Mouse (Mus musculus): ENCODE measurements around the gene Fbxo7. TPM values are rescaled to one million over a fixed set of nuclear protein-coding genes. Genes with fewer than 3 reads are reported as not detected.
A peak's percentile ranks its signal among the peaks of the same experiment; 100 is the strongest.

Gene Fbxo7
- total and polyA plus RNA-seq, 2 experiments from 2014 or later: 17.7 to 30.9 TPM

DNA sequence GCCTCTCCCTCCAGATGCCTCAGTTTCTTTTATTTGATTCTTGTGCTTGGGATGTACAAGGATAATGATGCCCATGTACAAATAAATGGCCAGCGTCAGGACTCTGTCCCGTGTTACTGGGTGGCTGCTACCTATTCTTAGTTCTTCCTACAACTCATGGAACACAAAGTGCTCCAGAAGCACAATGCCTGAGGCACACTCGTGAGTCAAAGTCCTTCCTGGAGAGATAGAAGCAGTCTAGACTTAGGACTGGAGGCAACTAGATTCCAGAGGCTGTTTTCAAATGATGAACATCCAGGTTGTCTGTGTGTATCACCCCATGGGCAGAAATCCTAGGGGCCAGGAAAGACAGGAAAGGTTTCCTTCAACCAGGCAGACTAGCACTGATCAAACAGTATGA lies 49.0 kb downstream of the Fbxo7 start:
- DNase-seq (ENCODE audit: low spot score) (no peak), ATAC-seq (no peak)
- Histone ChIP-seq H3K9ac (replicated peaks; ENCODE audit: low read length) (no peak overlapping the region), H3K36me3 (ENCODE audit: insufficient read depth, low read length) (no peaks in the 10 kb centered on the region), H3K4me1 (ENCODE audit: insufficient read depth, low read length) (no peaks in the 10 kb centered on the region), H3K4me2 (ENCODE audit: low read depth, low read length) (no peak overlapping the region), H3K27me3 (ENCODE audit: insufficient read depth, low read length) (no peaks in the 10 kb centered on the region), H3K4me3 (ENCODE audit: low read length) (no peak overlapping the region), H3K9me3 (ENCODE audit: low read length) (no peaks in the 10 kb centered on the region), H3K27ac (no peak overlapping the region)
- WGBS: 91% methylated on average over 3 of the region's 3 CpGs
- no peak for TF ChIP-seq CTCF (IDR thresholded peaks at IDR 0.05; ENCODE audit: low read depth)

DNA sequence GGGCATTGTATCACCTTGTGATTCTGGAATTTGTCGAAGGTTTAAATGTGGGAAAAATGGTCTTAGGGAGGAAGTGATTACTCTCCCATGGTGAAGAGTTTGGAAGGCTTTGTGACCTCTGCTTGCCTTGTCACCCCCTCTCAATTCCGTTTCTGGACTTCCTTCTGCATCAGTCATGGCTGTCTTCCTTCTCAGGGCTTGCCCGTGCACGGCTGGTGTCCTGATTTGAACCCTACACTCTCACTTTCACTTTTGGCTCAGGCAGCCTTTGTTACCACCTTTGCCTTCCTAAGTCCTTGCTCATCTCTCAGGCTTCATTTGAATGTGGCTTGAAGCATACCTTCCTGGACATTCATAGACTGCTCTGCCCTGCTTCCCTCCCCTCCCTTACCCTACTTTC lies 52.4 kb downstream of the Fbxo7 start:
- Histone ChIP-seq H3K4me2 (ENCODE audit: low read depth, low read length) (no peak overlapping the region), H3K27me3 (ENCODE audit: insufficient read depth, low read length) (no peaks in the 10 kb centered on the region), H3K36me3 (ENCODE audit: insufficient read depth, low read length) (no peaks in the 10 kb centered on the region), H3K9ac (replicated peaks; ENCODE audit: low read length) (no peak overlapping the region), H3K4me1 (ENCODE audit: insufficient read depth, low read length) (no peaks in the 10 kb centered on the region), H3K27ac (no peak overlapping the region), H3K4me3 (ENCODE audit: low read length) (no peak overlapping the region), H3K9me3 (ENCODE audit: low read length) (no peaks in the 10 kb centered on the region)
- WGBS: 85% methylated on average over 4 of the region's 4 CpGs
- DNase-seq (ENCODE audit: low spot score) (no peak), ATAC-seq (no peak)
- no peak for TF ChIP-seq CTCF (IDR thresholded peaks at IDR 0.05; ENCODE audit: low read depth)

DNA sequence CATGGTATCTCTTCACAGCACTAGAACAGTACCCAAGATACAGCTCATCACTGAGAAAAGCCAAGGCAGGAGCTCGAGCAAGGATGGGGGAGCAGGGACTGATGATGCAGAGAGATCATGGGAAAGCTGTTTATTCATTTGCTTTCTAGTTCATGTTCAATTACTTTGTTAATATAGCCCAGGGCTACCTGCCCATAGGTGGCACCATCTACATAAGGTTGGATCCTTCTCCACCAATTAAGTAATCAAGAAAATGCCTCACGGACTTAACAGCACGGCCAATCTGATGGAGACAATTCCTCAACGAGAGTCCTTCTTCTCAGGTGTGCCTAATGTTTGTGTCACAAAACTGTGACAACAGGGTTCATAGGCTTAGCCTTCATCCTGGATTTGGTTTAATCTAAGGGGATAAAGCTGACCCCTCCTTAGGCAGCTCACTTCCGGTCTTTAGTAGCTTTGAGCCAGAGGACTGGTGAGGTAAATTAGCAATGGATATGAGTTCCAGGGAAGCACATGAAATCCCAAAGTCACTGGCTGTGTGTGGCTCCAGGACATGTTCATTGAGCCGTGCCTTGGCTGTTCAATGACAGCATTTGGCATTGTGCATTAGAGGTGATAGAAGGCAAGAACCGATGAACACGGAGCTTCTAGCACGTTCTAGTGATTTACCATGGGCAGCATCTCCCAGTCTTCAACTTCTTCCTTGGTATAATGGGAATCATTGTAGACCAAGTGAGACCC lies 53.4 kb downstream of the Fbxo7 start:
- DNase-seq (ENCODE audit: low spot score) (peak; percentile 56), ATAC-seq (no peak)
- peak; percentile 50 for TF ChIP-seq CTCF (IDR thresholded peaks at IDR 0.05; ENCODE audit: low read depth)

DNA sequence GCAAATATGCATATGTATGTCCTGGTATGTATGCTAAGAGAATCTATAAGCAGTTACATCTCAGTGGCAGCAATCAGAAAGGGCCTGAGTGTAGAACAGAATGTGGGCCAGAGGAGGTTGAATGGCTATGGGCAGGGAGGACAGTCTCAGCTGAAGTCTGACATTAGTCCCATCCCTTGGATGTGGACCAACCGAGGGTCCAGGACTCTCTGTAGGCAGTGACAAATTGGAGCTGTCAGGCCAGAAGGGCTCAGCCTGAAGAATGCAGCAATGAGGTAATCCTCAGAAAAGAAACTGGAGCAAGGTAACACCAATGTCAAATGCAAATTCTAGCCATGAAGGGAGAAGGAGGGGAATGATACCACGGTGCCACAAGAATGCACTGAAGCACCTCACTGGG lies 55.5 kb downstream of the Fbxo7 start:
- Histone ChIP-seq H3K4me3 (ENCODE audit: low read length) (no peak overlapping the region), H3K9ac (replicated peaks; ENCODE audit: low read length) (no peak overlapping the region), H3K27ac (no peak overlapping the region), H3K4me2 (ENCODE audit: low read depth, low read length) (no peak overlapping the region), H3K27me3 (ENCODE audit: insufficient read depth, low read length) (no peaks in the 10 kb centered on the region), H3K36me3 (ENCODE audit: insufficient read depth, low read length) (no peaks in the 10 kb centered on the region), H3K4me1 (ENCODE audit: insufficient read depth, low read length) (no peaks in the 10 kb centered on the region), H3K9me3 (ENCODE audit: low read length) (no peaks in the 10 kb centered on the region)
- 85% methylated on average over 2 of the region's 2 CpGs for WGBS
- ATAC-seq: peak; percentile 51; the same call in 1 of the 2 replicates
- no peak for DNase-seq (ENCODE audit: low spot score)
- no peak for TF ChIP-seq CTCF (IDR thresholded peaks at IDR 0.05; ENCODE audit: low read depth)

More for the DNA sequence above, 53.4 kb downstream of the Fbxo7 start:
- no peak overlapping the region for H3K27ac ChIP-seq
- no peaks in the 10 kb centered on the region for H3K9me3 ChIP-seq (ENCODE audit: low read length)
- no peak overlapping the region for H3K4me3 ChIP-seq (ENCODE audit: low read length)
- no peak overlapping the region for H3K4me2 ChIP-seq (ENCODE audit: low read depth, low read length)
- H3K36me3 ChIP-seq (ENCODE audit: insufficient read depth, low read length): no peaks in the 10 kb centered on the region
- H3K9ac ChIP-seq (replicated peaks; ENCODE audit: low read length): no peak overlapping the region
- no peaks in the 10 kb centered on the region for H3K4me1 ChIP-seq (ENCODE audit: insufficient read depth, low read length)
- no peaks in the 10 kb centered on the region for H3K27me3 ChIP-seq (ENCODE audit: insufficient read depth, low read length)
- 79% methylated on average over 9 of the region's 9 CpGs for WGBS

DNA sequence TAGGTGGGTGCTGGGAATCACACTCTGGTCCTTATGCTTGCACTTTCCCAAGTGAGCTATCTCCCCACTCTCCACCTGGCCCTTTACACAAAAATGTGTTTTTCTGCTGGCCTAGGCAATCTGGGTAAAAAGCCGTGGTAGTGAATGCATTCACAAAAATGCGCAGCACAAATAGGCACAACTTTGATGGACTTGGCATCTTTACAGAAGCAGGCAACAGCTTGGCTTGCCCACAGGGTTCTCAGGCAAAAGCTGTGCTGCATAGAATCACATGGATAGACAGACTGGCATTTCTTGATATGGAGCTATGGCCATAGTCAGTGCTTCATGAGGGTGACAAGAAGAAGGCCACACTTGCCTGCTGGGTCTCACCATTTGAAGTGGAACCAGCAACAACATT lies 57.0 kb downstream of the Fbxo7 start:
- H3K27me3 ChIP-seq (ENCODE audit: insufficient read depth, low read length): no peaks in the 10 kb centered on the region
- H3K4me3 ChIP-seq (ENCODE audit: low read length): no peak overlapping the region
- H3K4me1 ChIP-seq (ENCODE audit: insufficient read depth, low read length): no peaks in the 10 kb centered on the region
- DNase-seq (ENCODE audit: low spot score): peak; percentile 24
- H3K9ac ChIP-seq (replicated peaks; ENCODE audit: low read length): no peak overlapping the region
- TF ChIP-seq CTCF (IDR thresholded peaks at IDR 0.05; ENCODE audit: low read depth): no peak
- ATAC-seq: no peak
- no peaks in the 10 kb centered on the region for H3K36me3 ChIP-seq (ENCODE audit: insufficient read depth, low read length)
- no peak overlapping the region for H3K27ac ChIP-seq
- H3K9me3 ChIP-seq (ENCODE audit: low read length): no peaks in the 10 kb centered on the region
- no peak overlapping the region for H3K4me2 ChIP-seq (ENCODE audit: low read depth, low read length)
- WGBS: 79% methylated on average over 2 of the region's 2 CpGs

DNA sequence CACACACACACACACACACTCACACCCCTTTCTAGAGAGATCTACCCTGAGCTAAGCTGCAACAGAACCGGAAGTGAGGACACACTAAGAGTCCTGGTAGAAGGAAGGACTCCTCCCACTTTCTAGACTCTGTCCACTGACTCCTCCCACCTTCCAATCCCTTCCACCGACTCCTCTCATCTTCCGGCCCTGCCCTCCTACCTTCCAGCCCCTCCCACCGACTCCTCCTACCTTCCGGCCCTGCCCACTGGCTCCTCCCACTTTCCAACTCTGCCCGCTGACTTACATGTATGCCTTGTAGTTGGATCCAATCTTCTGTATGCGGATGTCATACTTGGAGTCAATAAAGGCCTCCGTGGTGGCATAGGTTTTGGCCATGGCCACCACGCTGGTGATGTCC lies 58.1 kb downstream of the Fbxo7 start:
- DNase-seq (ENCODE audit: low spot score): no peak
- no peak for ATAC-seq
- no peak overlapping the region for H3K4me3 ChIP-seq (ENCODE audit: low read length)
- no peak for TF ChIP-seq CTCF (IDR thresholded peaks at IDR 0.05; ENCODE audit: low read depth)
- no peak overlapping the region for H3K4me2 ChIP-seq (ENCODE audit: low read depth, low read length)
- H3K9ac ChIP-seq (replicated peaks; ENCODE audit: low read length): no peak overlapping the region
- no peaks in the 10 kb centered on the region for H3K9me3 ChIP-seq (ENCODE audit: low read length)
- WGBS: 90% methylated on average over 9 of the region's 9 CpGs
- H3K27me3 ChIP-seq (ENCODE audit: insufficient read depth, low read length): no peaks in the 10 kb centered on the region
- no peak overlapping the region for H3K27ac ChIP-seq
- H3K36me3 ChIP-seq (ENCODE audit: insufficient read depth, low read length): no peaks in the 10 kb centered on the region
- H3K4me1 ChIP-seq (ENCODE audit: insufficient read depth, low read length): no peaks in the 10 kb centered on the region

DNA sequence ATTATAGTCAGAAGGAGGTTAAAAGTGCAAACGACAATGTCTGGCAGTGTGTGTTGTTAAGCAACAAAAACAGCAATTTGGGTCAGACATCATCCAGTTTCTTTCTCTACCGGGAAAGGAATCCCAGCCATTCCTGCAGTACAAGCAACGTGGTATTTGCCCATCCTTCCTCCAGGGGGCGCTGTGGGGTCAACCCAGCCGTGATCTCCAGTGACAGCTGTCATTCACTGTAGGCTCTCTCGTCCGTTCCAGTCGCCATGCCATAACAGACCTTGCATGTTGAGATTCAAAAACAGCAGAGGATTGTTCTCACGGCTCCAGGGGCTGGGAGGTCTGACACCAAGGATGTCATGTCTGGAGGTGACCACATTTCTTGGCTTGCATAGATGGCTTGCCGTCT lies 70.1 kb downstream of the Fbxo7 start:
- H3K36me3 ChIP-seq (ENCODE audit: insufficient read depth, low read length): no peaks in the 10 kb centered on the region
- no peak overlapping the region for H3K4me3 ChIP-seq (ENCODE audit: low read length)
- DNase-seq (ENCODE audit: low spot score) (no peak), ATAC-seq (no peak)
- H3K27ac ChIP-seq: no peak overlapping the region
- 45% methylated on average over 10 of the region's 10 CpGs for WGBS
- peak; percentile 69 for TF ChIP-seq CTCF (IDR thresholded peaks at IDR 0.05; ENCODE audit: low read depth)
- H3K4me1 ChIP-seq (ENCODE audit: insufficient read depth, low read length): no peaks in the 10 kb centered on the region
- no peak overlapping the region for H3K4me2 ChIP-seq (ENCODE audit: low read depth, low read length)
- H3K9me3 ChIP-seq (ENCODE audit: low read length): no peaks in the 10 kb centered on the region
- H3K27me3 ChIP-seq (ENCODE audit: insufficient read depth, low read length): no peaks in the 10 kb centered on the region
- no peak overlapping the region for H3K9ac ChIP-seq (replicated peaks; ENCODE audit: low read length)
